Mouse (Mus musculus): Measurements from ENCODE around the gene Dot1l. TPM values are rescaled to one million over a fixed set of nuclear protein-coding genes. Genes with fewer than 3 reads are reported as not detected.

The Dot1l gene
- polyA plus RNA-seq, 1 experiment from 2014 or later = 17.9 TPM

DNA sequence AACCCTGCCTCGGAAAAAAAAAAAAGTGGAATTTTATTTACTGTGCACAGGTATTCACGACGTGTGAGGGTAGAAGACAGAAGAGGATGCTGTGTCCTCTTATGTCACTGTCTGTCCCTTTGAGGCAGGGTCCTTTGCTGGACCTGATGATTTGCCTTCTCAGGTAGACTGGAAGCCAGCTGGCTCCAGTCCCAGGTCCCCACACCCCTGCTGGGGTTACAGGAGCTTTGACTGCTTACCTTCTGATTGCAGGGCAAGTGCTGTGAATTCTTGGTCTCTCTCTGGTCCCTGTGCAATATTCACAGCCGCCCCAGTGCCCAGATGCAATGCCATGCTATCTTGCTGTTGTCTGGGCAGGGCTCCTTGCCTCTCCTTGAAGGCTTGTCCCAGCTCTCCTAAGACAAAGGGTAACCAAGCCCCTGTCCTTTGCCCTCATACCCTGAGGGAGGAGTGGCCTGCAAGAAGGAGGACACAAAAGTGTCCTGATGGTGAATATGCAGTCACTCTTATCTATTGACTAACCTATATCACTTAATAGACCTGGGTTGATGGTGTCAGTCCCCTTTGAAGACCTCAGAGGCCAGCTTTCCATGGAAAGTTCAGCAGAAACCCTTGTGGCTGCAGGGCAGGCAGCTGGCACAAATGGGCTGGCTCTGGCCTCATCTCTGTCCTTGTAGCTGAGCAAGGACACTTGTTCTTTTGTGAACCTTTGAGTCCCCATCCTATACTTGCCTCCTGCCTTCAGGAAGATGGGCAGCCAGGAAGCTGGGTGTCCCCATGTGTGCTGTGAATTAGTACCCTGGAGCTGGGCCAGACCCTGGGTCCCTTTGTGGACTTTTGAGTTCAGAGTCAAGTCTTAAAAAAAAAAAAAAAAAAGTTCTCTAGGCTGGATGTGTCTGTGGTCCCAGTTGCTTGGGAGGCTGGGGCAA lies 5.9 kb downstream of the Dot1l start:
- no peak overlapping the region for H3K4me2 ChIP-seq

DNA sequence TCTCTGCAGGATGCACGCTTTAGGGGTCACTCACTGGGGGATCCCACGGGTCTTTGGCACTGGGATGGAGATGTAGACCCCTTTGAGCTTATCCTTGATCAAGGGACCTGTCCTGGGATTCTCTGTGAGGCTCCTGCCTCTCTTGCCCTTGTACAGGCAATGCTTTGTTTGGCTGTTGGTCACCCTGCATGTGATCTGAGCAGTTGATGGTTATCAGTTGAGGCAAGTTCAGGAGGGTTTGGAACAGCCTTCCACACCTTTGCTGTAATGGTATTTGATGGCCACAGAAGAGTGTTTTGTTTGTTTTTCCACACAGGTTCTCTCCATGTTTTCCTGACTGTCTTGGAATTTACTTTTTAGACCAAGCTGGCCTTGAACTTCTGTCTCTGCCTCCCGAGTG lies 6.8 kb downstream of the Dot1l start:
- peaks cover 28% of the 10 kb centered on the region for H3K36me3 ChIP-seq
- no peaks in the 10 kb centered on the region for H3K27me3 ChIP-seq
- 0 out of 2 replicates have a peak overlapping the region, but pooled peaks have one; percentile 3 for H3K9ac ChIP-seq
- peaks cover 30% of the 10 kb centered on the region for H3K4me1 ChIP-seq
- H3K4me3 ChIP-seq = no peak overlapping the region
- H3K4me2 ChIP-seq = no peak overlapping the region
- no peaks in the 10 kb centered on the region for H3K9me3 ChIP-seq
- WGBS = 71% methylated on average over 3 of the region's 3 CpGs
- H3K27ac ChIP-seq = no peak overlapping the region
- no peak for ATAC-seq (ENCODE audit: insufficient number of reproducible peaks, insufficient read depth, low FRiP score, low TSS enrichment, low read depth)

More for the DNA sequence above, 5.9 kb downstream of the Dot1l start:
- no peaks in the 10 kb centered on the region for H3K9me3 ChIP-seq
- peaks cover 37% of the 10 kb centered on the region for H3K4me1 ChIP-seq
- H3K27ac ChIP-seq = no peak overlapping the region
- 0 out of 2 replicates have a peak overlapping the region, but pooled peaks have one; percentile 3 for H3K9ac ChIP-seq
- 87% methylated on average over 4 of the region's 4 CpGs for WGBS
- H3K27me3 ChIP-seq = no peaks in the 10 kb centered on the region
- no peak overlapping the region for H3K4me3 ChIP-seq
- ATAC-seq (ENCODE audit: insufficient number of reproducible peaks, insufficient read depth, low FRiP score, low TSS enrichment, low read depth) = no peak
- H3K36me3 ChIP-seq = peaks cover 19% of the 10 kb centered on the region

DNA sequence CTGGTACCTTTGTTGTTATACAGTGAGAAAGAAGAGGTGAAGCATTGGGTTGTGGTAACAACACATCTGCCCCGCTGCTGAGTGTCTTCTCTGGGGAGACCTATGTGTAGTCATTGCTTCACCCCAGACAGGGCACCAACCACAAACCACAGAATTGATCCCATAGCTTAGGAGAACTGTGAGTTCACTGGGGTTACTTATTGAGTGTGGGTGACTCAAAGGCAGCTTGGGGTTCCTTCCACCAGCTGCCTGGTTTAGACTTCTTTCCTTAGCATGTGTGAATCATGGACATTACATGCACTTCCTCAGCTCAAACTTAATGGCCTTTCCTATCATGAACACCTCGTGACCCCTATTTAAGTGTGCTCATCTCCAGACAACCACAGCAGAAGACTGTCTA lies 8.5 kb downstream of the Dot1l start:
- Histone ChIP-seq H3K36me3 (peaks cover 43% of the 10 kb centered on the region), H3K9me3 (no peaks in the 10 kb centered on the region), H3K27me3 (no peaks in the 10 kb centered on the region), H3K9ac (no peak overlapping the region), H3K4me2 (no peak overlapping the region), H3K27ac (no peak overlapping the region), H3K4me3 (no peak overlapping the region), H3K4me1 (peaks cover 13% of the 10 kb centered on the region)
- WGBS = 85% methylated on average over 2 of the region's 2 CpGs
- no peak for ATAC-seq (ENCODE audit: insufficient number of reproducible peaks, insufficient read depth, low FRiP score, low TSS enrichment, low read depth)

DNA sequence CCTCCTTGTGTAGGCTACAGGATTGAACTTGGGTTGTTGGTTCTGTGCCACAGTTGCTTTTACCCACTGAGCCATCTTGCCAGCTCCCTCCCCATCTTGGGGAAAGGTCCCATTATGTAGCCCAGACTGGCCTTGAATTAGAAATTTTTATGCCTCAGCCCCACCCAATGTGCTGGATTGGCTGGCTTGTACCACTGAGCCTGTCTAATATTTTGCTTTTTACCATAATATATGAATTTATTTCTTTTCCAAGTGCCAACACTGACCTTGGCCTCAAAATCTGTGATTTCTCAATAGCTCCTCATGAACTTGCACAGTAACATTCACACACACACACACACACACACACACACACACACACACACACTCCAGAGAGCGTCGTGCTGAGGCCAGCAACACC lies 10.7 kb downstream of the Dot1l start:
- no peak overlapping the region for H3K9ac ChIP-seq
- H3K9me3 ChIP-seq = no peaks in the 10 kb centered on the region
- peaks cover 10% of the 10 kb centered on the region; the same call in 1 of the 2 replicates for H3K4me1 ChIP-seq
- no peak overlapping the region for H3K4me2 ChIP-seq
- ATAC-seq (ENCODE audit: insufficient number of reproducible peaks, insufficient read depth, low FRiP score, low TSS enrichment, low read depth) = no peak
- WGBS = 71% methylated on average over 2 of the region's 2 CpGs
- H3K27me3 ChIP-seq = no peaks in the 10 kb centered on the region
- H3K27ac ChIP-seq = no peak overlapping the region
- no peak overlapping the region for H3K4me3 ChIP-seq
- H3K36me3 ChIP-seq = peaks cover 65% of the 10 kb centered on the region

DNA sequence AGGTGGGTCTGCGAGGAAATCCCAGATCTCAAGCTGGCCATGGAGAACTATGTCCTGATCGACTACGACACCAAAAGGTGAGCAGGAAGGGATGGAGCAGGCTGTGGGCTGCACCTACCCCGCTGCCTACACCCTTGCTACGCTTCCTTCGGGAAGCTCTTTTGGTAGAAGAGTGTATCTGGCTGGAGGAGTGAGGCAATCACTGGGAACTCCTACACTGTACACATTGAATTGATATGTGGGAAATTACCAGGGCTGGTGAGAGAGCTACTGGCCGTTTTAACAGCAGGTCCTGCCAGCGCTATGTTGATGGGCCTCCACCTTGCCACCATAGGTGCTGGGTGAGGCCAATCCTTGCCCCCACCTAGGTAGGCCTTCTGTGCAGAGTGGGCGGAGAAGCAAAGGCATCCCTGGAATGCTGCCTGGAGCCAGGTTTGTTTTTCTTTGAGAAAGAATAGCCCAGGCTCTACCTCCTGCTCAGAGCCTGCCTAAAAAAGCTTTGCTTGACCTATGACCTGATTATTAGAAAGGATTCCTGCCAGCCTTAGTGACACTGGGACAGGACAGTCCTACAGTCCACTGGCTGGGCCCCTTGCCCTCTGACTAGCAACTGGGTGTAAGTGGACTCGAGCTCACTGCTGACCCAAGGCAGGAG lies 11.3 kb downstream of the Dot1l start:
- 71% methylated on average over 10 of the region's 10 CpGs for WGBS
- no peak overlapping the region for H3K27ac ChIP-seq
- no peaks in the 10 kb centered on the region for H3K27me3 ChIP-seq
- no peak overlapping the region for H3K4me3 ChIP-seq
- H3K9ac ChIP-seq = no peak overlapping the region
- H3K4me2 ChIP-seq = no peak overlapping the region
- H3K36me3 ChIP-seq = peaks cover 70% of the 10 kb centered on the region
- H3K4me1 ChIP-seq = peaks cover 9% of the 10 kb centered on the region; the same call in 1 of the 2 replicates
- ATAC-seq (ENCODE audit: insufficient number of reproducible peaks, insufficient read depth, low FRiP score, low TSS enrichment, low read depth) = no peak
- no peaks in the 10 kb centered on the region for H3K9me3 ChIP-seq

DNA sequence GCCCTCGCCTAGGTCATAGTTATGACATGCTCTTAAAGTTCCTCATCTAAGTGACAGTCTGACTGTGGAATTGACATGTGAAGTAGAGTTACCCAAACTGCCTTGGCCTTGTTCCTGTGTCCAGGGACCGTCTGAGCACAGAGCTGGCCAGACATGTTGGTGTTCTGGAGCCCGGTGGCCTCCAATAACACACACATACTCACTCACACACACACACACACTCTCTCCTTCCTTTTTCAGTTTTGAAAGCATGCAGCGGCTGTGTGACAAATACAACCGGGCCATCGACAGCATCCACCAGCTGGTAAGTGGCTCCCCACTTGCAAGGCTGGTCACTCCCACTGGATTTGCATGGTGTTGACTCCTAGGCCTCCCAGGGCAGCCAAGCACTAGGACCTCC lies 13.4 kb downstream of the Dot1l start:
- no peak overlapping the region for H3K9ac ChIP-seq
- H3K9me3 ChIP-seq = no peaks in the 10 kb centered on the region
- H3K27me3 ChIP-seq = no peaks in the 10 kb centered on the region
- no peak overlapping the region for H3K4me3 ChIP-seq
- H3K36me3 ChIP-seq = peaks cover 87% of the 10 kb centered on the region
- H3K4me1 ChIP-seq = peaks cover 6% of the 10 kb centered on the region
- no peak for ATAC-seq (ENCODE audit: insufficient number of reproducible peaks, insufficient read depth, low FRiP score, low TSS enrichment, low read depth)
- 91% methylated on average over 6 of the region's 6 CpGs for WGBS
- no peak overlapping the region for H3K27ac ChIP-seq
- H3K4me2 ChIP-seq = no peak overlapping the region

DNA sequence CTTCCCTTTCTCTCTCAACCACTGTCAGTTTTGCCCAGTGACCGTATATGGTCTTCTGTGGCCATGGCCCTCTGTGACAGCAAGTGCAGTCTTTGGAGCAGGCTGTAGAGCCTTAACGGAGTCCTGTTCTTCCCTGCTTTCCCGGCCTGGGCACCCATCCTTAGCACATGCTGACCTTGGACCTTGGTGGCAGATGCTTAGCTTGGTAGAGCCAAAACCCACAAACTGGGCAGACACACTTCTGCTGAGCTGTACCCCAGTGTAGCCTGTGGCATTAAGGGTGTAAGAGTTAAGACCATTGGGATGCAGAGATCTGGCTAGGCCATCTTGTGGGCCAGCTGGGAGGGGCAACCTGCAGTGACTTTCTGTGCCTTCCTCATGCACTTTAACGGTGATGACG lies 18.8 kb downstream of the Dot1l start:
- Histone ChIP-seq H3K36me3 (peaks cover 99% of the 10 kb centered on the region), H3K4me2 (no peak overlapping the region), H3K27me3 (no peaks in the 10 kb centered on the region), H3K9me3 (no peaks in the 10 kb centered on the region), H3K9ac (peak overlapping the region; percentile 54), H3K4me3 (no peak overlapping the region), H3K4me1 (peaks cover 19% of the 10 kb centered on the region), H3K27ac (peak overlapping the region; percentile 76)
- 79% methylated on average over 5 of the region's 5 CpGs for WGBS
- no peak for ATAC-seq (ENCODE audit: insufficient number of reproducible peaks, insufficient read depth, low FRiP score, low TSS enrichment, low read depth)

DNA sequence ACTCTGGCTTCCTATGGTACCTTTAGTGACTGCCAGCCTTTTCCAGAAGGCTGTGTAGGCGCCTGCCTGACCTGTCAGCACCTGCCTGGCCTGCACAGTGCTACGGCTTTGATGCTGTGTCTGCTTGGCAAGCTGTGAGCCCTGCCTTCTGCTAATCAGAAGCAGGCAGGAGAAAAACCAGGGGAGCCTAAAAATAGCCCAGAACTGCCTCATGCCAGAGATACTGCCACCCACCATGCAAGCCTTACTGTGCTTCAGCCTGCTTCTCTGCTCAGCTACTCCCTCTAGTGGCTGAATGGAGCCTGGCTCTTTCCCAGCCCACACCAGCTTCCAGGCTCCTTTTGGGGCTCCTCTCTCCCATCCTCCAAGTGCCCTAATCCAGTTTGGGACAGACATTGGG lies 19.5 kb downstream of the Dot1l start:
- H3K27me3 ChIP-seq = no peaks in the 10 kb centered on the region
- no peak overlapping the region for H3K4me3 ChIP-seq
- H3K36me3 ChIP-seq = peaks cover 99% of the 10 kb centered on the region
- H3K4me2 ChIP-seq = peak overlapping the region; percentile 18; the same call in 1 of the 2 replicates
- peak overlapping the region; percentile 54 for H3K9ac ChIP-seq
- ATAC-seq (ENCODE audit: insufficient number of reproducible peaks, insufficient read depth, low FRiP score, low TSS enrichment, low read depth) = peak; percentile 75
- WGBS = 18% methylated on average over 2 of the region's 2 CpGs
- H3K9me3 ChIP-seq = no peaks in the 10 kb centered on the region
- peak overlapping the region; percentile 76 for H3K27ac ChIP-seq
- peaks cover 19% of the 10 kb centered on the region for H3K4me1 ChIP-seq

DNA sequence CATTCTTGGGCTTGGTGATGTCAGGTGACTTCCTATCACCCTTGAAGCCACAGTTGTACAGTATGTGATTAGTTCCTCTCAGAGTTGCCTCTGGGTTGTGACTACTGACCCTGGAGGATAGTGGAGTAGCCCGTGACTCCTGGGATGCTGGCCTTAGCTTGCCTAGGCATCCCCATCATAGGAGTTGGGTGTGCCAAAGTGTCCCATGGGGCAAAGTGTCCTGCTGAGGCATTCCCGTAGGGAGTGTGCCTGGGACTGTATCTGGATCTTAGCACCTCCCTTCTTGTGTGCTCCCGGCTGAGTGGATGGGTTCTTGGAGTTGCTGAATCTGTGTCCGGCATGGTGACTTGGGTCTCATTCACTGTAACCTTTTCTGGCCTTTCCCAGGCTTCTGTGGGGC lies 20.0 kb downstream of the Dot1l start:
- Histone ChIP-seq H3K27me3 (no peaks in the 10 kb centered on the region), H3K9ac (peak overlapping the region; percentile 54), H3K4me3 (no peak overlapping the region), H3K9me3 (no peaks in the 10 kb centered on the region), H3K4me1 (peaks cover 19% of the 10 kb centered on the region), H3K36me3 (peaks cover 99% of the 10 kb centered on the region), H3K4me2 (no peak overlapping the region; the same call in 1 of the 2 replicates), H3K27ac (no peak overlapping the region; the same call in 1 of the 2 replicates)
- ATAC-seq (ENCODE audit: insufficient number of reproducible peaks, insufficient read depth, low FRiP score, low TSS enrichment, low read depth) = 0 out of 2 replicates have a peak, but pooled peaks have one; percentile 8
- 90% methylated on average over 4 of the region's 4 CpGs for WGBS

DNA sequence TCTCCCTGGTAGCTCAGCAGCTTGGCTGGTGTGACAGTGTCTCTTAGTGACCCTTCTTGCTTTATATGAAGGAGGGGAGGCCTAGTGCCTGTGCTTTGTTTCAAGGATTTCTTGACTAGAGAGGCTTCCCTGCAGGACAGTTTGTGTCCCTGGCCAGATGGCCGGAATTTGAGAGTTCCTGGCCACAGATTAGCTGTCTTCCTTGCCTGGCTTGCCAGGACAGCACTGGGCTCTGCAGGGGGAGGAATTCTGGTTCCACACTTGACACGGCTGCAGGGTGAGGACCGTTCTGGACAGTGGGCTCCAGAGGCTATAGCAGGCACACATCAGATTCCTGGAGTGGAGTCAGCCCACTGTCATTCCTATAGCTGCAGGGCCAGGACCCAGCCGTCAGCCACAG lies 20.7 kb downstream of the Dot1l start:
- H3K9me3 ChIP-seq = no peaks in the 10 kb centered on the region
- peak overlapping the region; percentile 40; the same call in 1 of the 2 replicates for H3K9ac ChIP-seq
- H3K4me2 ChIP-seq = no peak overlapping the region
- H3K36me3 ChIP-seq = peaks cover 99% of the 10 kb centered on the region
- H3K4me1 ChIP-seq = peaks cover 19% of the 10 kb centered on the region
- H3K4me3 ChIP-seq = no peak overlapping the region
- ATAC-seq (ENCODE audit: insufficient number of reproducible peaks, insufficient read depth, low FRiP score, low TSS enrichment, low read depth) = no peak
- 83% methylated on average over 4 of the region's 4 CpGs for WGBS
- H3K27ac ChIP-seq = no peak overlapping the region
- no peaks in the 10 kb centered on the region for H3K27me3 ChIP-seq

DNA sequence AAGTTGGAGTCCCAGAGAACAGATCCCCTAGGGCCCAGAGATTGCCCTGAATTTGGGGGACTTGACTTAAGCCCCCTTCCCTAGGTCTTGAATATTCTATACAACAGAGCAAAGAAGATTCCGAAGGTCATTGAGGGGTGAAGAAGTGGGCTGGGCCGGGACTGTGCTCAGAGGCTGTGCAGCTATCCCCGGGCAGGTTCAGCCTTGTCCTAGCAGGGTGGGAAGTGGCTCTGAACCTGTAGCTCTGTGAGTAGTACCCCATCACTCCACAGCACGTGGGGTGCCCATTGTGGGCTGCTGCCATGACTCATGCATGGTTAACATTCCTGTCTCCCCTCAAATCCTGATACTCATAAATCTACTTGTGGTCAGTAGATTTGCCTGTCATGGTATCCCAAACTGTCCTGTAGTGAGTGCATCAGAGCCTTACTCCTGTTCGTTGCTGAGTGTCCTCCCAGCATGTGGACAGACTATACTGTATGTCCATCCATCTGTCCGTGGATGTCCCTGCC lies 21.4 kb downstream of the Dot1l start:
- no peak for ATAC-seq (ENCODE audit: insufficient number of reproducible peaks, insufficient read depth, low FRiP score, low TSS enrichment, low read depth)
- WGBS = 83% methylated on average over 6 of the region's 6 CpGs
- Histone ChIP-seq H3K36me3 (peaks cover 99% of the 10 kb centered on the region), H3K9ac (peak overlapping the region; percentile 40; the same call in 1 of the 2 replicates), H3K9me3 (no peaks in the 10 kb centered on the region), H3K4me2 (no peak overlapping the region), H3K4me1 (peaks cover 19% of the 10 kb centered on the region), H3K27ac (no peak overlapping the region), H3K4me3 (no peak overlapping the region), H3K27me3 (no peaks in the 10 kb centered on the region)

Data from embryonic facial prominence, embryonic 13.5 days (tissue).